Mouse (Mus musculus) C2C12 (cell line): Measurements from ENCODE around the gene Rbfox3. TPM values are rescaled to one million over a fixed set of nuclear protein-coding genes. Genes with fewer than 3 reads are reported as not detected.

ENCODE experiments used
- H3K27me3 ChIP-seq: one replicate; pipeline ENCODE4 v1.6.1; 2011; ENCODE audit not compliant: control insufficient read depth, insufficient read depth, insufficient read length
- H3K36me3 ChIP-seq: one replicate; pipeline ENCODE4 v1.6.1; 2011; ENCODE audit not compliant: control insufficient read depth, insufficient read depth
- H3K4me3 ChIP-seq: one replicate; pipeline ENCODE4 v1.5.1; 2011; ENCODE audit warnings: mild to moderate bottlenecking, control low read depth; ENCODE audit not compliant: poor library complexity, insufficient read depth, severe bottlenecking
- H3K79me2 ChIP-seq: one replicate; pipeline ENCODE4 v1.6.1; 2011; ENCODE audit not compliant: control insufficient read depth, insufficient read depth
- H3K79me3 ChIP-seq: one replicate; pipeline ENCODE4 v1.6.1; 2011; ENCODE audit warnings: low read depth, control low read depth
- H3ac ChIP-seq: one replicate; pipeline ENCODE3; 2011; ENCODE audit warnings: low read depth; ENCODE audit not compliant: control insufficient read depth, insufficient read length
- CEBPB ChIP-seq: IDR thresholded peaks from one replicate; pipeline ENCODE4 v1.6.1; 2011; ENCODE audit warnings: low read depth, mild to moderate bottlenecking, control low read depth, moderate library complexity
- CTCF ChIP-seq: IDR thresholded peaks from one replicate; pipeline ENCODE4 v1.5.1; 2011; ENCODE audit not compliant: control insufficient read depth, insufficient read depth, insufficient read length
- FOSL1 ChIP-seq: IDR thresholded peaks from one replicate; pipeline ENCODE4 v1.8.0; 2011; ENCODE audit warnings: mild to moderate bottlenecking, low read length; ENCODE audit not compliant: poor library complexity, insufficient read depth, severe bottlenecking
- MAX ChIP-seq: IDR thresholded peaks from one replicate; pipeline ENCODE4 v1.6.1; 2011; ENCODE audit warnings: mild to moderate bottlenecking, control low read depth
- MYOD1 ChIP-seq: IDR thresholded peaks from one replicate; pipeline ENCODE4 v1.6.1; 2011; ENCODE audit warnings: low read depth; ENCODE audit not compliant: control insufficient read depth, insufficient read length
- MYOG ChIP-seq: IDR thresholded peaks from one replicate; pipeline ENCODE4 v1.6.1; 2011; ENCODE audit not compliant: control insufficient read depth, insufficient read length; ENCODE audit errors: extremely low read depth
- USF1 ChIP-seq: IDR thresholded peaks from one replicate; pipeline ENCODE4 v1.6.1; 2011; ENCODE audit warnings: low read depth, mild to moderate bottlenecking, control low read depth, moderate library complexity
- polyA plus RNA-seq: library from polyadenylated mRNA; unstranded; fragments of >200 nt; fragmentation: generic; extraction: Trizol; gene quantifications from one replicate; pipeline ENCODE4 v1.2.1, GENCODE M21; 2012; ENCODE audit warnings: missing spikeins

Gene Rbfox3
- polyA plus RNA-seq, 1 experiment, result not detected

DNA sequence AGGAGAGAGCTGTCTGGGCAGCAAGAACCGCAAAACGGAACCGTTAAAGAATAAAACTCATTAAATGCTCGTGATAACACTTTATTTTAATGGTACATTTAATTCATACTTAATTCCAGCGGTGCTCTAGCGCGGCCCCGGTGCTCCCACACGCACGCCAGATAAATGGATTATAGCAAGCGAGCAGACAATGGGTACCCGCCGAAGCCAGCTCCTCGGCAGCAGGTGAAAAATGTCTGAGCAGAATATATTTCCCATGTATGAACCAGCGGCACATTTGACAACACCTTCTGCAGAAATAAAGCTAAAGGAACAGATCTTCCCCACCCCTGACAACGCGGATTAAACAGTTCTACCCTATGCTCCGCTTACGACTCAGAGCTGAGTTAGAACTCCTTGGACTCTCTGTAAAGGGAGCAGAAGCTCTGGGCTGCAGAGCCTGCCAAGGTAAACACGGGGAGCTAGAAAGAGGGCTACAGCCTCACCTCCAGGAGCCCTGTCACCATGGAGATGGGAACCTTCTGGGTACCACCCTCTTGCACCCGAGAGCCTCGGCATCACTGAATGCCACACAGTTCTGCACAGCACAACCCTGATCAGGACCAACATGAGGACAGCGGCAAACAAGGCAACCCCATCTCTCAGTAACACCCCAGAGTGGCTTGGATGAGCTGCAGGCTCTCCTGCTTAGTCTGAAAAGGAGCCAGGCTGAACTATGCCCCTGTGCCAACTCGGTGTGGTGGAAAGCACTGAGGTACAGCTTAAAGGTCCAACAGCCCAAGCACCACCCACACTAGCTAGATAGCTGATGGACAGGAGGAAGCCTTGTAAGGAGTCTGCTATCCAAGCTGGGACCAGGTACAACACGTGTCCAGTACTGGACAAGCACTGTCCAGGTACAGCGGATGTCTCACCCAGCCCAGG lies 196.5 kb downstream of the Rbfox3 start:
- TF ChIP-seq USF1 (no peak), MYOG (no peak), CEBPB (no peak), MAX (no peak), MYOD1 (no peak)
- H3K27me3 ChIP-seq, result peaks cover 59% of the 10 kb centered on the region

GRCm38 (mm10) chr11:118712761-118713160 lies 198.6 kb downstream of the Rbfox3 start:
- no peak overlapping the region for H3K4me3 ChIP-seq
- H3K27me3 ChIP-seq, result peaks cover 60% of the 10 kb centered on the region
- H3K79me3 ChIP-seq, result no peaks in the 10 kb centered on the region
- H3K36me3 ChIP-seq, result no peaks in the 10 kb centered on the region
- TF ChIP-seq CTCF, result no peak
- no peak for TF ChIP-seq MYOD1
- no peak for TF ChIP-seq CEBPB
- no peak for TF ChIP-seq MYOG
- TF ChIP-seq USF1, result no peak
- TF ChIP-seq FOSL1, result no peak
- TF ChIP-seq MAX, result no peak
- H3K79me2 ChIP-seq, result no peaks in the 10 kb centered on the region
- H3ac ChIP-seq, result no peak overlapping the region

More for the DNA sequence above, 196.5 kb downstream of the Rbfox3 start:
- no peaks in the 10 kb centered on the region for H3K79me3 ChIP-seq
- H3K79me2 ChIP-seq, result no peaks in the 10 kb centered on the region
- no peaks in the 10 kb centered on the region for H3K36me3 ChIP-seq
- H3K4me3 ChIP-seq, result no peak overlapping the region
- no peak overlapping the region for H3ac ChIP-seq

- no peak for TF ChIP-seq MAX
- no peak for TF ChIP-seq USF1
- no peak for TF ChIP-seq MYOG
- TF ChIP-seq CTCF, result no peak
- no peak for TF ChIP-seq FOSL1
- TF ChIP-seq MYOD1, result no peak
- no peak for TF ChIP-seq CEBPB
- H3K4me3 ChIP-seq, result no peak overlapping the region
- H3K79me2 ChIP-seq, result no peaks in the 10 kb centered on the region
- H3K79me3 ChIP-seq, result no peaks in the 10 kb centered on the region
- H3K27me3 ChIP-seq, result peaks cover 56% of the 10 kb centered on the region
- H3ac ChIP-seq, result no peak overlapping the region
- H3K36me3 ChIP-seq, result no peaks in the 10 kb centered on the region
These were observed 199.3 kb downstream of the Rbfox3 start for GRCm38 (mm10) chr11:118712058-118712457.

DNA sequence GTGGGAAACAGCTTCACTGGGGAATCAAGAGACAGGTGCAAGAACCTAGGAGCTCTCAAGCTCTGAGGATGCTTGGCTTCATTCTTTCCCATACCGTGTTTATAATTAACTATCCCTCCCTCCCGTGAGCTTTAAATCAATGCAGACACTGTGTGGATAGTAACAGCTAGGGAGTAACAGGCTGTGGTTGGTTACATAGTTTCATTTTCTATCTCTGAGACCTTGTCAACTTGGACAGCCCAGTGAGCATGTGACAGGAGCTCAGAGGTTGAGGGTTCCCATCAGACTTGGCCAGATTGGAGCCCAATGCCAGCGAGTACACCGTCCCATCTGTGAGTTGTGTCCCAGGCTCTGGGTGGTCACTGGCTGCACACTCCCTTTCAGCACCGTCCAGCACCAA lies 201.4 kb downstream of the Rbfox3 start:
- TF ChIP-seq MAX (no peak), CEBPB (no peak), USF1 (no peak), MYOG (no peak), FOSL1 (no peak), CTCF (no peak), MYOD1 (no peak)
- Histone ChIP-seq H3K27me3 (peaks cover 52% of the 10 kb centered on the region), H3K79me2 (no peaks in the 10 kb centered on the region), H3K4me3 (no peak overlapping the region), H3K36me3 (no peaks in the 10 kb centered on the region), H3ac (no peak overlapping the region), H3K79me3 (no peaks in the 10 kb centered on the region)

DNA sequence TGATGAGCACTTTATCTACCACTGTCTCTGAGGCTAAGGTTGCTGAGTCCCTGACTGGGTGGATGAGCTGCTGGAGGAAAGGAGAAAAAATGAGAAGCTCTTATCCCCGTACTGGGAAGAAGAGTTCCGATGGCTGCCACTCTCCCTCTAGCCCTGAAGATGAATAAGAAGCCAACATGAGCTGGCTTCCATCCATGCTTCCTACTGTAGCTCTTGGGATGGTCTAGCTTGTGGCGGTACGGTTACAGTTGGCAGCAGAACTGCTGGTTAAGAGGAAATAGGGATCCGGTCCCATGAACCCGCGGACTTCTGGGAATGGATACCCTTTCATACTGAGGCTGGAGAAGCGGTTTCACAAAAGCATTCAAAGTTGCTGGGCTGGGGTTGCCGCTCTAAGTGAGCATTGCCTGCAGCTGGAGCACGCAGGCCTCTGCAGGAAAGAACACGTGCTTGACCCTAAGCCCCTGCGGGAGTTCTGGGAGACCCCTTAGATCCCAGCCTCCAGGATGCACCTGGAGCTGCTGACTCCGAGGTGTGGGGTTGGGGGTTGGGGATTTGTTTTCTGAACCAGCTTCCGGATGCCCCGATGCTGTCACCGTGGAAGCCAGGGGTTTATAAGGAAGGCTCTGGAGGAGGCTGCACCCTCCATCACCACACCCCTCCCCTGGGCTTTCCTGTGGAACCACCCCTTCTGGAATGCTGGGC lies 215.0 kb downstream of the Rbfox3 start:
- TF ChIP-seq FOSL1, result no peak
- TF ChIP-seq MYOD1, result no peak
- no peak for TF ChIP-seq CEBPB
- TF ChIP-seq MAX, result no peak
- TF ChIP-seq CTCF, result no peak
- TF ChIP-seq USF1, result no peak
- no peak for TF ChIP-seq MYOG
- Histone ChIP-seq H3K79me2 (no peaks in the 10 kb centered on the region), H3K27me3 (peaks cover 71% of the 10 kb centered on the region), H3K79me3 (no peaks in the 10 kb centered on the region), H3K36me3 (no peaks in the 10 kb centered on the region), H3K4me3 (no peak overlapping the region), H3ac (no peak overlapping the region)
